Comparison of ENCODE assay signal across 8 mouse cellular contexts in the genomic region with DNA sequence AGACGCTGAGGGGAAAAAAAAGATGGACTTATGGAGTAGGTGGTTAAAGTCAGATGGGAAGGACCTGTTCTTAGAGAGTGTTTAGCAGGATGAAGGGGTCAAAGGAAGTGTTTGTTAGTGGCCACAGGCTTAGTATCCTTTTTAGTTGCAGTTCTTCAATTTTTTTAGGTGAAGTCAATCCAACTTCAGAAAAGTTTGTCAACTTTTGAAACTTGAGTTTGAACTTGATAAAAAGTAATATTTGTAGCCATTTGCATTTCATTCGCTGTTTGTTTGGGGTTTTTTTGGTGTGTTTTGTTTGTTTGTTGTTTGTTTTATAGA. TPM values are rescaled to one million over a fixed set of nuclear protein-coding genes. Genes with fewer than 3 reads are reported as not detected.
DNase-seq lines count a peak whose midpoint lies in the region; ATAC-seq and TF ChIP-seq lines count a peak whose summit lies in the region.

No protein-coding gene starts in this region.

- H3K9ac ChIP-seq in heart, embryonic 12.5 days: peak overlapping the region; percentile 87
- peak overlapping the region; percentile 79; the same call in 1 of the 2 replicates for H3K9ac ChIP-seq in forebrain, embryonic 15.5 days (replicated peaks)
- H3K9ac ChIP-seq in liver, embryonic 15.5 days: peak overlapping the region; percentile 53; the same call in 1 of the 2 replicates

- H3K4me1 ChIP-seq in heart, embryonic 12.5 days (replicated peaks): peaks cover 11% of the 10 kb centered on the region
- peaks cover 13% of the 10 kb centered on the region for H3K4me1 ChIP-seq in E14TG2a.4 (replicated peaks; ENCODE audit: low read depth, low read length)
- peaks cover 14% of the 10 kb centered on the region for H3K4me1 ChIP-seq in forebrain, embryonic 15.5 days
- H3K4me1 ChIP-seq in liver, embryonic 15.5 days (replicated peaks): peaks cover 20% of the 10 kb centered on the region

- TF ChIP-seq CTCF in E14TG2a.4 (conservative IDR thresholded peaks at IDR 0.05; ENCODE audit: low read length): no peak

- H3K27me3 ChIP-seq in heart, embryonic 12.5 days (replicated peaks): no peaks in the 10 kb centered on the region
- no peaks in the 10 kb centered on the region for H3K27me3 ChIP-seq in E14TG2a.4 (ENCODE audit: insufficient read depth, low read length)
- no peaks in the 10 kb centered on the region for H3K27me3 ChIP-seq in forebrain, embryonic 15.5 days
- H3K27me3 ChIP-seq in liver, embryonic 15.5 days: no peaks in the 10 kb centered on the region

- peak overlapping the region; percentile 66 for H3K4me3 ChIP-seq in heart, embryonic 12.5 days
- H3K4me3 ChIP-seq in E14TG2a.4 (replicated peaks; ENCODE audit: low read length): peak overlapping the region; percentile 99
- peak overlapping the region; percentile 86 for H3K4me3 ChIP-seq in forebrain, embryonic 15.5 days
- peak overlapping the region; percentile 70 for H3K4me3 ChIP-seq in liver, embryonic 15.5 days (replicated peaks)

- ATAC-seq in heart, embryonic 12.5 days (ENCODE audit: insufficient number of reproducible peaks, low FRiP score): no peak
- no peak for ATAC-seq in forebrain, embryonic 15.5 days (replicated peaks)
- no peak for ATAC-seq in liver, embryonic 15.5 days (ENCODE audit: insufficient read depth)

- no peak for DNase-seq in heart, adult 18-20 months
- DNase-seq in adrenal gland, adult (ENCODE audit: inconsistent age in 2 of 2, low spot score in 1 of 2): no peak
- DNase-seq in layer of hippocampus, postnatal 10 days (ENCODE audit: low spot score in 2 of 2): no peak
- no peak for DNase-seq in cerebellum, adult 9-11 months

- peak overlapping the region; percentile 84 for H3K4me2 ChIP-seq in heart, embryonic 12.5 days
- peak overlapping the region; percentile 74 for H3K4me2 ChIP-seq in forebrain, embryonic 15.5 days (replicated peaks)
- H3K4me2 ChIP-seq in liver, embryonic 15.5 days: peak overlapping the region; percentile 86

- peak overlapping the region; percentile 91 for H3K27ac ChIP-seq in heart, embryonic 12.5 days (ENCODE audit: poor library complexity, severe bottlenecking)
- H3K27ac ChIP-seq in forebrain, embryonic 15.5 days (replicated peaks): no peak overlapping the region
- H3K27ac ChIP-seq in liver, embryonic 15.5 days (replicated peaks): no peak overlapping the region

- H3K36me3 ChIP-seq in heart, embryonic 12.5 days: peaks cover 7% of the 10 kb centered on the region
- no peaks in the 10 kb centered on the region for H3K36me3 ChIP-seq in E14TG2a.4 (ENCODE audit: insufficient read depth, low read length)
- 0 out of 2 replicates have a peak, but pooled peaks cover 2% of the 10 kb centered on the region for H3K36me3 ChIP-seq in forebrain, embryonic 15.5 days
- H3K36me3 ChIP-seq in liver, embryonic 15.5 days (replicated peaks): 0 out of 2 replicates have a peak, but pooled peaks cover 3% of the 10 kb centered on the region

- H3K9me3 ChIP-seq in heart, embryonic 12.5 days (replicated peaks): no peaks in the 10 kb centered on the region; the same call in 1 of the 2 replicates
- H3K9me3 ChIP-seq in E14TG2a.4 (ENCODE audit: low read length): no peaks in the 10 kb centered on the region
- H3K9me3 ChIP-seq in forebrain, embryonic 15.5 days: no peaks in the 10 kb centered on the region
- H3K9me3 ChIP-seq in liver, embryonic 15.5 days (replicated peaks): no peaks in the 10 kb centered on the region

- 40% methylated on average over 2 of the region's 2 CpGs for whole genome bisulfite sequencing in heart, embryonic 12.5 days
- 56% methylated on average over 2 of the region's 2 CpGs for WGBS in forebrain, embryonic 15.5 days
- 40% methylated on average over 2 of the region's 2 CpGs for whole genome bisulfite sequencing in liver, embryonic 15.5 days (ENCODE audit: insufficient replicate concordance)

RNA-seq across cellular contexts. Expression of a gene that starts 1.2 kb away (rescaled TPM):
- 11.8 and 13.4 TPM in 2 replicates for polyA plus RNA-seq in heart, embryonic 12.5 days (2016; fragmentation: Nextera tagmentation; extraction: Ambion mirVana)
- 10 to 100 TPM; 17.8 to 34.7 TPM for total RNA-seq in heart, adult 18-20 months (2021)
- polyA plus RNA-seq in forebrain, embryonic 15.5 days (2015; fragmentation: Nextera tagmentation; extraction: Ambion mirVana): 28.9 and 29.8 TPM in 2 replicates
- 1.9 and 2.1 TPM in 2 replicates for polyA plus RNA-seq in liver, embryonic 15.5 days (2015; fragmentation: Nextera tagmentation; extraction: Ambion mirVana)
- 10 to 100 TPM; 34.2 to 37.9 TPM for total RNA-seq in layer of hippocampus, postnatal 10 days (2021)
